Mouse (Mus musculus) stomach, embryonic 14.5 days (tissue): ENCODE results near the gene 0610010K14Rik. TPM values are rescaled to one million over a fixed set of nuclear protein-coding genes. Genes with fewer than 3 reads are reported as not detected.

Experiments
- ATAC-seq: fragments of 200-750 bp; cut with Nextera tagmentation; 2 replicates; pipeline ENCODE4 v1.8.0; 2017; ENCODE audit warnings: low read depth, moderate TSS enrichment; ENCODE audit not compliant: insufficient number of reproducible peaks, insufficient read depth, low FRiP score
- H3K27ac ChIP-seq: fragments of 300-500 bp; sonication (generic); 2 replicates; pipeline ENCODE4 v1.5.1; 2014; ENCODE audit warnings: mild to moderate bottlenecking, low read length, moderate library complexity, mixed read lengths
- H3K27me3 ChIP-seq: fragments of 300-500 bp; sonication (generic); 2 replicates; pipeline ENCODE4 v1.6.1; 2014; ENCODE audit warnings: low read length, control low read depth, mixed read lengths; ENCODE audit not compliant: control insufficient read depth, insufficient read depth
- H3K36me3 ChIP-seq: fragments of 300-500 bp; sonication (generic); 2 replicates; pipeline ENCODE4 v1.6.1; 2014; ENCODE audit warnings: mild to moderate bottlenecking, control low read depth, low read length, moderate library complexity, mixed read lengths; ENCODE audit not compliant: control insufficient read depth, insufficient read depth
- H3K4me1 ChIP-seq: fragments of 300-500 bp; sonication (generic); 2 replicates; pipeline ENCODE4 v1.6.1; 2014; ENCODE audit warnings: low read length, control low read depth, mixed read lengths; ENCODE audit not compliant: control insufficient read depth, insufficient read depth
- H3K4me2 ChIP-seq: fragments of 300-500 bp; sonication (generic); replicated peaks from 2 replicates; pipeline ENCODE4 v1.6.1; 2014; ENCODE audit warnings: low read depth, low read length, control low read depth
- H3K4me3 ChIP-seq: fragments of 300-500 bp; sonication (generic); 2 replicates; pipeline ENCODE4 v1.5.1; 2014; ENCODE audit warnings: low read depth, low read length, control low read depth
- H3K9ac ChIP-seq: fragments of 300-500 bp; sonication (generic); replicated peaks from 2 replicates; pipeline ENCODE4 v1.6.1; 2014; ENCODE audit warnings: low read depth, mild to moderate bottlenecking, control low read depth, low read length, moderate library complexity, mixed read lengths
- H3K9me3 ChIP-seq: fragments of 300-500 bp; sonication (generic); 2 replicates; pipeline ENCODE4 v1.6.1; 2016; ENCODE audit warnings: low read depth, low read length, control low read depth; ENCODE audit not compliant: control insufficient read depth
- WGBS: fragments of 180-500 bp; shearing (Covaris S2); extraction: QIAGEN DNeasy Blood & Tissue Kit; methylation state at CpG from one replicate; pipeline ENCODE4 v1.1.7; 2014; 5-methylcytosine and 5-hydroxymethylcytosine counted together
- polyA plus RNA-seq: library from polyadenylated mRNA; unstranded; fragments of >200 nt; fragmentation: Nextera tagmentation; extraction: Ambion mirVana; gene quantifications from 2 replicates; pipeline ENCODE4 v1.2.1, GENCODE M21; 2014

The 0610010K14Rik gene
- polyA plus RNA-seq, 1 experiment from 2014 or later: 167 TPM

DNA sequence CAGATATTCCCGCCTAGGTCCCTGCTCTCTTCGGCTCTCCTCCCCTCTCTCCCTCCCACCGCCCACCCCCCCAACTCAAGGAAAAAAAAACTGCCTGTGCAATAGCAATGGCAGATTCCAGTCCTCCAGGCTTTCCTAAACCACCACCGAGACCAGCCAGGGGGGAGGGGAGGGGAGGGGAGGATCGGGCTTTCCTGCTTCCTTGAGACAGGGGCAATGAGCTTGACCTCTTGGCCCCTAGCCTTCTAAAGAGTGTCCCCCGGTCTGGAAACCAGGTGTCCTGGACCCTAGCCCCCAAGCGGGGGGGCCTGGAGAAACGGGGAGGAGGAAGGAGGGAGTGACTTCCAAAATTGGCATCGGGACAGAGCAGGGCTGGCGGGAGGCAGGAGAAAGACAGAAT is 5.2 kb downstream of the 0610010K14Rik start:
- Histone ChIP-seq H3K4me1 (peaks cover 10% of the 10 kb centered on the region), H3K9ac (peak overlapping the region; percentile 22; the same call in 1 of the 2 replicates), H3K4me2 (peak overlapping the region; percentile 42), H3K4me3 (peak overlapping the region; percentile 32), H3K9me3 (no peaks in the 10 kb centered on the region), H3K27me3 (peaks cover 6% of the 10 kb centered on the region), H3K27ac (no peak overlapping the region), H3K36me3 (peaks cover 6% of the 10 kb centered on the region)
- ATAC-seq: no peak
- WGBS: 6% methylated on average over 10 of the region's 10 CpGs

DNA sequence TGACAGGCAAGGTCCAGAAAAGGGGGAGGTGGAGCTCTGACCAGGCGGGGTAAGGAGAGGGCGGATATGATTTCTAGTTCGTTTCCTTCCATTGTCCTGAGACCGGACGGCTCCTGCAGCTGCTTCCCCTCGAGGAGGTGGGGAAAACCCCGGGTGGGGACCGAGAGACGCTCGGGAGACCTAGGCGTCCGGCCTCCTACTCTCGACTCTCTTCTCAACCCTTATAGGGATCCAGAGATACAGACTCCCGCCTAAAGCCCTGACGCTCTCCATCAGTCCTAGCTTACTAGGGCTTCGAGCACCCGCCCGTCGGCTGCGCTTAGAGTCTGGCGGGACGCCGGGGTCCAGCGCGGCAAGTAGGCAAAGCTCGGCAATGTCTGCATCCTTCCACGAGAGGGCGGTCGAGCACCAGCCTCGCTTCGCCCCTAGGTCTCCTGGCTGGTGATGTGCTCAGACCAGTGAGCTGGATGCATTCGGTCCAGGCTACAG is 7.4 kb downstream of the 0610010K14Rik start:
- ATAC-seq: peak; percentile 53
- Histone ChIP-seq H3K27ac (peak overlapping the region; percentile 23; the same call in 1 of the 2 replicates), H3K4me2 (peak overlapping the region; percentile 53), H3K27me3 (peaks cover 19% of the 10 kb centered on the region), H3K4me3 (peak overlapping the region; percentile 30), H3K9me3 (no peaks in the 10 kb centered on the region), H3K36me3 (peaks cover under 1% of the 10 kb centered on the region; the same call in 1 of the 2 replicates), H3K4me1 (peaks cover 9% of the 10 kb centered on the region; the same call in 1 of the 2 replicates), H3K9ac (no peak overlapping the region)
- WGBS: 1% methylated on average over 31 of the region's 32 CpGs

DNA sequence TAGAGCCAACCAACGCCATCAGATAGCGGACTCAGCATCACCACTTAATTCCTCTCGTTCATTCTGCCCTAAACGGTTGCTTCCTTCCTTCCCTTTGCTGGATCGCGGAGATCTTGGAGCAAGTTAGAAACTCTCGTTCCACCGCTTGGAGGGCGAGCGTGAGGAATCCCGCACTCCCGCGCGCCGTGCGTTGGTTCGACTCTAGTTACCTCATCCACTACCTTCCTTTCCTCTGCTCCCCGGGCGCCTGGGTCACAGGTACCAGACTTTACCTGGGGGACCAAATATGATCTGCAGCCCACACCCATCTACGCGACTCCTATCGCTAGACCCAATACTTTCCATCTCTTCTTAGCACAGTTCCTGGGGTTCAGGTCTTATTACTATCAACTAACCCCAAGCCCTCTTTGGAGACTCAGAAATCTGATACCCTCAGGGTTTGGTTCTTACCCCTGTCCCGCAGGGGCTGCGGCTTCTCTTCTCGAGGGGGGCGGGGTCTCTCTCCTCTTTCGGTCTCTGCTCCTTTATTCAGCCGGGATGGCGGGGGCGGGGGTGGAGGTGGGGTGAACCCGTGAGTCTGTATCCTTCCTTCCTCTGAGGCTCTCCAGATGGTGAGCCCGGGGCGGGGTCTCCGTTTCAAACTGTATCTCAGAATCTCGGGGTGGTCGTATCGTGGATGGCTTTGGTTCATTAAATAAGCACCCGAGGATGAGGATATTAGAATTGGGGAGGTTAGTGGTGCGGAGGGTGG is 8.3 kb downstream of the 0610010K14Rik start, which contains the start of gene Bcl6b:
Bcl6b (minus strand) TSS at position 539 of the 751 bp plus-strand sequence.
- ATAC-seq: no peak

DNA sequence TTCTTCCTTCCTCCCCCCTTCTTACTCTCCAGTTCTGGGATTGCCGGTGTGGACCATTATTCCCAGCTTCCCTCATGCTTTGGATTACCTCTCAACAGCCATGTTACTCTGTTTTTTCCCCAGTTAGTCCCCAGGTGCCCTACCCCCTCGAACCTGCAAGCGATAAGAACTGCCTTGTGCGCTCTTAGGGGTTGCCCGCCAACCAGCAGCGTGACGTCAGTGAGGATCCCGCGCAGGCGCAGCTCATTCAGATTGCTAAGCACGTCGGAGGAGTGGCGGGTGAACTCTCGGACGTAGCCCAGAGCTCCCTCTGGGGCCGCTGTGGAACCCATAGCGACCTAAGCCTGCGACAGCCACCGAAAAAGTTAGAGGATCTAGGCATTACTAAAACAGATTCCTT is 8.9 kb downstream of the 0610010K14Rik start:
- WGBS: 2% methylated on average over 19 of the region's 19 CpGs
- H3K9me3 ChIP-seq: no peaks in the 10 kb centered on the region
- H3K4me3 ChIP-seq: peak overlapping the region; percentile 30
- peak overlapping the region; percentile 14; the same call in 1 of the 2 replicates for H3K9ac ChIP-seq
- peak overlapping the region; percentile 63; the same call in 1 of the 2 replicates for H3K27ac ChIP-seq
- peaks cover 19% of the 10 kb centered on the region for H3K27me3 ChIP-seq
- peaks cover 6% of the 10 kb centered on the region; the same call in 1 of the 2 replicates for H3K4me1 ChIP-seq
- no peaks in the 10 kb centered on the region; the same call in 1 of the 2 replicates for H3K36me3 ChIP-seq
- peak; percentile 64; the same call in 1 of the 2 replicates for ATAC-seq
- peak overlapping the region; percentile 53 for H3K4me2 ChIP-seq

More for the DNA sequence above, 8.3 kb downstream of the 0610010K14Rik start, which contains the start of gene Bcl6b:
- peak within 1 kb of the TSS; percentile 14; the same call in 1 of the 2 replicates for H3K9ac ChIP-seq
- peak within 1 kb of the TSS; percentile 63; the same call in 1 of the 2 replicates for H3K27ac ChIP-seq
- 3% methylated on average over 39 of the region's 39 CpGs for WGBS
- H3K36me3 ChIP-seq: no peaks in the 10 kb centered on the region; the same call in 1 of the 2 replicates
- H3K27me3 ChIP-seq: peaks cover 19% of the 10 kb centered on the region
- H3K4me1 ChIP-seq: peaks cover 9% of the 10 kb centered on the region; the same call in 1 of the 2 replicates
- peak within 1 kb of the TSS; percentile 30 for H3K4me3 ChIP-seq
- H3K4me2 ChIP-seq: peak within 1 kb of the TSS; percentile 53
- no peaks in the 10 kb centered on the region for H3K9me3 ChIP-seq

DNA sequence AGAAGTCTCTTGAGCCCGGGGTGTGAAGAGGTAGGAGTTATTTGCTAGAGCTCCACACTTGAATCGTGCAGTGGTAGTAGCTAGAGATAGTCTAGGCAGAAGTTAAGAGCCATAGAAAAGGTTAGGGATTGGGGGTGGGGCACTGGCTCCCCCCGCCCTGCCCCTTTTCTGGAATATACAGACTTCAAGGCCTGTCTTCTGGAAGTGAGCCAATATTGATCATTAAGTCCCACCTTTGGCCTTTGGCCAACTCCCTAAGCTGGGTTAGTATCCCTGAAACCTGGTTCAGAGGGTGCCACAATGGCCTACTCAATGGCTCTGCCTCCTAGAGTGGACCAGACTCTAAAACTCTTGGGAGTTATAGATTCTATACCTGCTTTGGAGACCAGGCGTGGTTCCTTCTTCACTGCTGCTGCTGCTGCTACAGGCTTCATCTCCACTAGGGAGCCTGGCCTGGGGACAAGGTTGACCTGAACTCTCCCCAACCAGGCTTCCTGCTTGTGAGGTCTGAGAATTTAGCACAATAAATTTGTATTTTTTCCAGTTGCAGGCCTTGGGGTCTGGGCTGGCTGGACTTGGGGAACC is 10.0 kb downstream of the 0610010K14Rik start:
- peaks cover 19% of the 10 kb centered on the region for H3K27me3 ChIP-seq
- no peaks in the 10 kb centered on the region; the same call in 1 of the 2 replicates for H3K36me3 ChIP-seq
- H3K27ac ChIP-seq: no peak overlapping the region
- peak overlapping the region; percentile 30 for H3K4me3 ChIP-seq
- peaks cover 5% of the 10 kb centered on the region; the same call in 1 of the 2 replicates for H3K4me1 ChIP-seq
- ATAC-seq: no peak
- no peaks in the 10 kb centered on the region for H3K9me3 ChIP-seq
- 88% methylated on average over 4 of the region's 4 CpGs for WGBS
- no peak overlapping the region for H3K9ac ChIP-seq
- H3K4me2 ChIP-seq: peak overlapping the region; percentile 53

DNA sequence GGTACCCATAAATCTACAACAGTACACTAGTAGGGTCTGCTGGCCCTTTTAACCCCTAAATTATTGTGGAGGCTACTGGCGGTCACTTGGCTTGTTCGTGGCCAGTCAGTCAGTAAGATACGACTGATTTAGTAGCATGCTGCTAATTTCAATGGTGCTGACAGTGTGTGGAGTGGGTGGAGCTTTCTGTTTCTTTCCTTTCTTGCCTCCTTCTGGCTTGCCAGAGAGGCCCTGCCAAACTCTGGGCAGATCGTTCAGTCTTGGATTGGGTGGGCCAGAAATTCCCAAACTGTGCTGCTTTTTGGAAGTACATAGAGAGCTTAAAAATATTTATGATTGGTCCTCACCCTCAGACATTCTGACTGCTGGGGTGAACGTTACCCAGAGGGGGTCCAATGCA is 10.6 kb downstream of the 0610010K14Rik start:
- Histone ChIP-seq H3K4me3 (peak overlapping the region; percentile 11), H3K9me3 (no peaks in the 10 kb centered on the region), H3K27me3 (peaks cover 19% of the 10 kb centered on the region), H3K4me2 (peak overlapping the region; percentile 53), H3K4me1 (peaks cover 7% of the 10 kb centered on the region; the same call in 1 of the 2 replicates), H3K27ac (no peak overlapping the region), H3K36me3 (no peaks in the 10 kb centered on the region; the same call in 1 of the 2 replicates), H3K9ac (0 out of 2 replicates have a peak overlapping the region, but pooled peaks have one; percentile 10)
- ATAC-seq: no peak
- WGBS: 38% methylated on average over 5 of the region's 5 CpGs

DNA sequence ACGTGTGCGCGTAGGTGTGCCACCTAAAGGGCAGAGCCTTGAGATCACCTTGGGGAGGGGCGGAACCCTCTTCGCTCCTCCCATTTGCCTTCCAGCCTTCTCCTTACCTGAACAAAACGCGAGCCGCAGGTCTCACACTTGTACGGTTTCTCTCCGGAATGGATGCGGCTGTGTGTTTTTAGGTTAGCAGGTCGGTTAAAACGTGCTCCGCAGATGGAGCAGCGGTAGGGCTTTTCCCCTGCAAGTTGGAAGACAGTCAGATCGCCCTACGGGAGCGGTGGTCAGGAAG is 11.2 kb downstream of the 0610010K14Rik start:
- Histone ChIP-seq H3K27me3 (peaks cover 19% of the 10 kb centered on the region), H3K9me3 (no peaks in the 10 kb centered on the region), H3K4me1 (peaks cover 11% of the 10 kb centered on the region; the same call in 1 of the 2 replicates), H3K4me3 (peak overlapping the region; percentile 11), H3K9ac (0 out of 2 replicates have a peak overlapping the region, but pooled peaks have one; percentile 10), H3K27ac (no peak overlapping the region), H3K36me3 (no peaks in the 10 kb centered on the region; the same call in 1 of the 2 replicates), H3K4me2 (peak overlapping the region; percentile 53)
- WGBS: 8% methylated on average over 18 of the region's 18 CpGs
- ATAC-seq: no peak
